Mouse (Mus musculus) kidney, postnatal 25 days (tissue): Measurements from ENCODE around the gene Nudt16l1.

Source experiments
- DNase-seq, 2 experiments: peaks; one replicate each; pipeline ENCODE4 v3.0.0; 2021; ENCODE audit warnings: mixed read lengths in 2 of 2

Nudt16l1 gene

DNA sequence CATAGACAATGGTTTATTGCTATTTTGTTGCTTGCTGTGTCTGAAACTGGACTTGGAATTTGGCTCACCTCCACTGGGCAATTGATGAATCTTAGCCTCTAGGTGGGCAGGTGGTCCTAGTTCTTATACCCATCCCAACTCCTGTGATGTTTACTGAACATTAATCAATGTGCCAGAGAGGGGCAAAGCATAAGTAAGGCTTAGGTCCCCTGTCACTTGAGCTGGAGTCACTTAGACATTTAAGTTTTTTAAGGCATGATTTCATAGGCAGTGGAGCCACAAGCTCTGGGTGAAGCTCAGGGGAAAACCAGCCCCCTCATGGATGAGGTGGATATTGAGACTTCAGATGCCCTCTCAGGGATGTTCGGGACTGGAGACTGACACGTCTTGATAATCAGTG is at the start of gene Nudt16l1:
Nudt16l1 (plus strand) TSS at position 301 of the 400 bp plus-strand sequence.
- DNase-seq: no peak

DNA sequence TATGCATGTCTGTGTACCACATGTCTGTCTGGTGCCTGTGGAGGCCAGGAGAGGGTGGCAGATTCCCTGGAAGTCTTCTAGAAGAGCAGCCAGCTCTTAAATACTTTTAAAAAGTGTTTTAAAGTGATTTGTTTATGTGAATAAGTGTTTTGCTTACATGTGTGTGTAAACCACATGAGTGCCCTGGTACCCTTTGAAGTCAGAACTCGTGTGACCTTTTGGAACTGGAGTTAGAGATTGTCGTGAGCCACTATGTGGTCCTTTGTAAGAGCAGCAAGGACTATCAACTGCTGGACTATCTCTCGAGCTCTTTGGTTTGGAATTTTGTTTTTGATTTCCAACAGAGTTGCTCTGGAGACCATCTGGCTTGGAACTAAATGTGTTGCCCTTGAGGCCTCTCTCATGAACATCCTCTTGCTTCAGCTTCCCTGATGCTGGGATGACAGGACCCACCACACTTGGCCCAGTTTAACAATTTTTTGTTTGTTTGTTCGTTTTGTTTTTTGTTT is 48.3 kb upstream of the Nudt16l1 start:
- no peak for DNase-seq

DNA sequence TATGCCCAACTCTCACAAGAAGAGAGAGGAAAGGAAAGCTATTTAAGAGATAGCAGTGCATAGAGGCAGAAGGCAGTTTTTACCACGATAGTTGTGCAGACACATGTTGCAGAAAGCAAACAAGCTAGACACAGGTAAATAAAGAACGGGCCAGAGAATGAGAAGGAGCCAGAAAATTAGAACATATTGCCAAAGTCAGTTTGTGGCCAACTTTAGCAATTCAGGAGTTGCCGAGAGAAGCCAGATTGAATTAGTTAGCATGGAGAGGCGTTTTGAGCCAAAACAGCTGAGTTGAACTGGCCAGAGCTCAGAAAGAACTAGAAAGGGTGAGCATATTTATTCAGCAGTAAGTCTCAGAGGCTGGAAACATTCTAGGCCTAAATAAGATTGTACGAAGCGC is 46.4 kb upstream of the Nudt16l1 start:
- no peak for DNase-seq

DNA sequence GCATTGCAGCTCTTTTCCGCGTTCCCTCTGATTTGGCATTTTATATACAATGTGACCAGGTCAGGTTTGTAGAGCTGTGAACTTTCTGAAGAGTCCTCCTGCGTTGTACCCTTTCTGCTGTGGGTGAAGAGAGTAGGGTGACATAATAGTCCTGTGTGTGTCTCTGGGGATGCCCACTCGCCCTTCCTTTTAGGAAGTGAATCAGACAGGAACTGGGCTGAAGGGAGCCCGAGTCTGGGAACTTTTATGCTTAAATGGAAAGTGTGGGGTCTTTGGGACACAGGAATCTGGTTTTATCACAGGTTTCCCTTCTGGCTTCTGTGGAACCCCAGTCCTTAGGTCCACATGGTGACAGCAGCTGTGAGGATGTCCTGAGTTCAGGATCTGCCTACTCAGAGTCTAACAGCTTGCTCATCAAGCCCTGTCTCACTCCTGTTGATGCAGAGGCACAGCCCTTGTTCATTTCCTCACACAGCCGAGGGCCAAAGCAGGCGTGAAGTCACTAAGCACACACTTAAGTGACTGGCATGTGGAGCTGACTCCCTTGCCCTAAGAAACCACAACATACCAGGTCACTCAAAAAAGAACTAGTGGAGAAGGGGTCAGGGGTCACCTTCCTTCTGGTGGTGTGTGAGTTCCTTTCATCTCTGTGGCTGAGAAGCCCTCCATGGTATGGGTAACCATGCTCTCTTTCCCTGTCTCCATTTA is 44.2 kb upstream of the Nudt16l1 start:
- peak in 1 of 2 experiments; percentile 43 for DNase-seq

DNA sequence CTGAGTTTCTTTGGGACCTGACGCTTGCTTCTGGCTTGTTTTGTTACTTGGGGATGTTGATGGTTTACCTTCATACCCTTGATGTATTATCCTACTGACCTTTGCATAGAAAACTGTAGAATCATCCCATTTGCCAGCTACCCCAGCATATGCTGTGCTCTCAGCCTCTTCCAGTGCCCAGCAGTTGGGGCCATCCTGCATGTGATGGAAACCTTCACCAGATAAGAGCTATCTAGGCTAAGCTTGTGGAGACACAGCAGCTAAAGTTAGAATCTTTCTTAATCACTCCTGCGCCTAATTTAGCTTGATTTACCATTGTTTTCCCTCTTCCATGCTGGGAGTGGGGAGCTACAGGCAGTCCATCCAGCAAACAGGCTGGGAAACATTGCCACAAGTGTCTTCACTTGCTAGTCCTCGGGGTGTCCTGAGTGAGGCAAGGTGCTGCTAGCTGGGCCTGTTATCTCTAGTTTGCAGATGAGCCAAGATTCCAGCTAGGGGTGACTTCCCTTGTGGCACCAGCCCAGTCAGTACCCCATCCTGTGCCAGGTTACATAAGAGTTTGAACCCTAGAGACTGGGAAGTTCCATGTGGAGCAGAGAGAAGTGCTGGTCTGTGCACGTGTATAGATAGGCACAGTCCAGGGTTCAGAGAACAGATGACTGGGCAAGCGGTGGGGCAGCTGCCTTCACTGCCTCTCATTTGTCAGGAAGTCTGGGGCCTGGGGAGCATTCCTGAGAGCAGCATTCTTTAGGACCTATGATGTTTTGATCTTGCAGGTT is 42.1 kb upstream of the Nudt16l1 start:
- DNase-seq: peak; percentile 71 to 92

DNA sequence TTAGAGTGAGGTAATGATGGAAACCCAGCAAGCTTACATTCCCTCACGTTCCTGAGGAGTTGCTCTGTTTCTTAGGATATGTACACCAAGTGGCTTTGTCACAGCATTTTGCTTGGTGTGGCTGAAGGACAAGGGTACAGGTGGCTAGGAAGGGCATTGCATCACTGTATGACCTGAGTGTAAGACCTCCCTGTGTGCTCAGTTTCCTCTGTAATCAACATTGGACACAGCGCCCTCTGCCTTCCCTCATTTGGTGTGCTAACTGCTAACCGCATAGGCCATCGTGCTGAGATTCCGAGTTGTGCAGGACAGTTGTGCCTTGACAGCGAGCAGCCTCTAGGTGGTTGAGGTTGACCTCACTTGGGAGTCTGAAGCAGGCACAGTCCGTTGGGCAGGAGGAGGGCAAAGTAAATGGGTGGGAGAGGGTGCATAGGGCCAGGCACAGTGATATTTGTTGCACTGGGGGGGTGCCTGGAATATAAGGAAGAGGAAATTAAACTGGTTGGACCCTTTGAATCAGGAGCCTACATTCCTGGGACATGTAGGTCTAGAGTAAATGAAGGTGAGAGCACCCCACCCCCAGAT is 41.3 kb upstream of the Nudt16l1 start:
- DNase-seq: peak in 1 of 2 experiments; percentile 37

DNA sequence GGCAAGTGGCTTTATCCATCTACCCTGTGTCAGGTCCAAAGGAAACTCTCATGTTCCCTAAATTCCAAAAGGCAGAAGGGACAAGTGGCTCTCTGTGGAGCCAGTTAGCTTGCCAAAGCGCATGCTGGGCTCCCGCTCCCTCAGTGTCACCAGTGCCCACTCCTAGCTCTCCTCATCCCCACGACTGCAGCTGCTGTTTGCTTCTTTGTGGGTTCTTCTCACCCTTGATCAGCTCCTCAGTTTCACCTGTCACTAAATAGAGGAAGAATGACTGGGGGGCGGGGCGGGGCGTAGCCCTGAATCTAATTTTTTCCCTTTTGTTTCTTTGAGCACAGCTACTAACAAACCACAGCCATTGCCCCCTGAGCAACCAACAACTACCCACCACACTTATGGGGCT is 39.7 kb upstream of the Nudt16l1 start:
- no peak for DNase-seq

DNA sequence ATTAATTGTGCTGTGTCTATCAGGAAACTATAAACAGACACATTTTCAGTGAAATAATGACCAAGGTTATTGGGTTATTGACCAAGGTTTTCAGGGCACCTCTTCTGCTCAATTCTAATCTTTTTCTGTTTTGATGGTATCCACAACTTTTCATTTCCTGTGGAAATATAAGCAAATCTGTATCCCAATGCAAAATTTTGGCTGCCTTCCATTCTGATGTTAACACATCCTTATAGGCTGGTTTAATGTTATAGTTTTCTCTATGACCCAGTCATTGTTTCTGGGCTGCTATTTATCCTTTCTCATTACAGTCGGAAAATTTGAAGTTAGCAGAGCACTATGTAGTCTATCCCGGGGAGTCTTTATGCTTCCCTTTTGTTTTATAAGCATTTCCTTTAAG is 38.9 kb upstream of the Nudt16l1 start:
- no peak for DNase-seq

DNA sequence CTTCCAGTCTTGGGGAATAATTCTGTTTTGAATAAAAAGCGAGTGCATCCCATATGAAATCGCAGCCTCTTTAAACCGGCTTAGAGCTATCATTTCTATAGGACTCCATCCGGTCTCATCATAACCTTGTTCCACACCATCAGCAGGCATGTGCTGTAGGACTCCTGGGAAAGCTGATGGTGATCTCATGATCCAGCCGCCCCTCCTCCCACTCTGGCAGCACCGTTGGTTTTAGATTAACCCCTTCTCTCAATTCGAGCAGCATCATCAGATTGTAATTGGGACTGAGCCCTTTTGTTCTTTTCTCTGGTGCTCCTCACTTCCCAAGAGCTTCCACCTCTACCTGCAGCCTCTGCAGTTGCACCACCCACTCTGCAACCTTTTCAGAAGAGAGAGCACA is 37.4 kb upstream of the Nudt16l1 start:
- DNase-seq: peak; percentile 78 to 81

DNA sequence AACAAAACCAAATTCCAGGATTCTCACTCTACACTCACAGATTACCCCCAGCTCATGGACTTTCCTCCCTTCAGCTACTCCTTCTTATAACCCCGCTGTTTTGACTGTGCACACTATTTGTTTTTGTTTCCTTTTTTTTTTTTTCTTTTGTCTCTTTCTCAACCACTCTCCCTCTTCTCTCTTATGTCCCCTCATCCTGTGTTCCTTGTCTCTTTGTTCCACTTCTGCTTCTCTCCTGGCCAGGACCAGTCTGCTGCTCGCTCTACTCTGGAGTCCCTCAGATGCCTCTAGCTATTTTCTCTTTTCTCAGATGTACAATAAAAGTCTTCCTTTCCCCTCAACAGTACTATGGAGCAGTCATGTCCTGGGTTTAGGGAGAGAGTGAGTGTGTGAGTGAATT is 36.2 kb upstream of the Nudt16l1 start:
- no peak for DNase-seq

DNA sequence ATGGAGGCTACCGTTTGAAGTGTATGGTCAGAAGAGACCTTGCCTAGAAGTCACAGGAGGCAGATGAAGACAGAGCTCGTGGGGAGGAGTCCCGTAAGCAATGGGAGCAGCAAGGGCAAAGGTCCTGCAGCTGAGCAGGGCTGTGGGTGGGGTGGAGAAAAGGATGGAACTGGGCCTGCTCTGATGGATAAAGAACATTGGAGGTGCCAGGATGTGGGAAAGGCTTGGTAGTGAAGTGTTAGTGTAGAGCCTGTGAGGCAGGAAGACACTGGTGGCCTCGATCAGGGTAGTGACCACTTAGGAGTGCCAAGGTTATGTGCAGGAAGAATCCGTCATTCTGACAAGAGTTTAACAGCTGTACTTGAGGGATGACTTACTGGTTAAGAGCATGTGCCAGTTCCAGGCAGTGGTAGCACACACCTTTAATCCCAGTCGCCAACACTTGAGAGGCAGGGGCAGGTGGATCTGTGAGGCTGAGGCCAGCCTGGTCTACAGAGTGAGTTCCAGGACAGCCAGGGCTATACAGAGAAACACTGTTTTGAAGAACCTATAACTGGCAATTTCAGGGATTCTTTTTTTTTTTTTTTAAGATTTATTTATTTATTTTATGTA is 35.0 kb upstream of the Nudt16l1 start:
- peak; percentile 46 to 78 for DNase-seq

DNA sequence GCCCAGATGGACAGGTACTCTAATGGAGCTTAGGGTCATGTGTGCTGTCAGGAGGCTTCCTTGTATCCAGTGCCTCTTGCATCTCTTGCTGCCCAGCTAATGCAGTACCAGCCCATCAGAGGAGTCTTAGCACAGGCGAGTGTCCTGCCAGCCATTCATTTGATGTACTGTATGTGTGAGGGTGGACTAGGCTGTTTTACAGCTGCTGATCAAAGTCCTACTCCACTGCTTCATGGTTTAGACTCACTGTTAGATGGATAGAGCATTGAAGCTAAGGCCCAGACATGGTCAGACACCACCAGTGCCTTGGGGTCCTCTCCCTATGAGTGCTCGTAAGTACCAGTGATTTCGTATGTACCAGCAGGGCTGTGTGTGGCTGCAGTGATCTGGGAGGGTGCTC is 33.7 kb upstream of the Nudt16l1 start:
- DNase-seq: no peak

DNA sequence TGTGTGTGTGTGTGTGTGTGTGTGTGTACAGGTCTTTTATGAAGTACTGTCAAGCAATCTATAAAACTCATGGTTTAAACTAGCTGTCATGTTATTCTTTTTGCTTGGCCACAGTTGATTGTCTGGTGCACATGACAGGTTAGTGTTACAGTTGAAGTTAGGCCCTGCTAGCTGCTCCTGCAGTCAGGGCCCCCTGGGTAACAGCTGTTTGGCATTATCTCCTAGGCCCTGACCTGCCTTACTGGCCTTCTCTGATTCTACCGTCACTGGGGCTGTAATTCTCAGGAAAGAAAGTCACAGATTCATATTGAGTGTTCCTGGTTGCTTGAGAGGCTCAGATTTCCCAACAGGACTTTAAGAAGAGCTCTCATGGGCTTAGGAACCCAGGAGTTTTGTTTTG is 33.0 kb upstream of the Nudt16l1 start:
- no peak for DNase-seq

DNA sequence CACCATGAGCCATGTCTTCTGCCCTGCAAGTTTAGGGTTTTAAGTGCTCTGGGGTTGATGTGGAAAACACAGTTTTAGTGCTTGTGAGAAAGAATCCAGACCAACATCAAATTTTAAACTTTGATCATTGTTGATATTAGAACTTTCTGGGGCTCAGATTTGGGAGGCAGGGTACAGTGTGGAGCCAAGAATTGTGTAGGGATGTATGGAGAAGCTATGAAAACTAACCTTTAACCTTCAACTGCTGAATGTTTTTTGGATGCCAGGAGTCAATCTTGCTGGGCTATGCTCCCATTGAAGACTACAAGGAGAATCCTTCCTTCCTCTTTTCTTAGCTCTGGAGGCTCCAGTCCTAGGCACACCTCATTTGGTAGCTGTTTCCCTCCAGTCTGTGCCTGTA is 32.0 kb upstream of the Nudt16l1 start:
- DNase-seq: no peak

DNA sequence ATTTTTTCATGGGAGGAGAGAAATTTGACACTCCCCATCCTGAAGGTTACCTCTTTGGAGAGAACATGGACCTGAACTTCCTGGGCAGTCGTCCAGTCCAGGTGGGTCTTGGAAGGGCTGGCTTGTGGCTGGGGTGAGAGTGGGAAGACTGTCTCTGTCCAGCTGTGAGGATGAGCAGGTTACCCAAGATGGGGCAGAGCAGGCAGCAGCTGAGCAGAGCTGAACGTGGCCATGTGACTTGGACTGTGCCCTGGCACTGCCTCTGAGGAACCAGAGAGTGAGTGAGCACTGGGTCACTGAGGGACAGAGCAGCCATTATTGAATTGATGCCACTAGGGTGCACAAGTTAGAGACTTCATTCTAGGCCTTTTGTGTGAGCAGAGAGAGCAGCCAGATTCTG is 31.2 kb upstream of the Nudt16l1 start:
- DNase-seq: peak; percentile 43 to 78

DNA sequence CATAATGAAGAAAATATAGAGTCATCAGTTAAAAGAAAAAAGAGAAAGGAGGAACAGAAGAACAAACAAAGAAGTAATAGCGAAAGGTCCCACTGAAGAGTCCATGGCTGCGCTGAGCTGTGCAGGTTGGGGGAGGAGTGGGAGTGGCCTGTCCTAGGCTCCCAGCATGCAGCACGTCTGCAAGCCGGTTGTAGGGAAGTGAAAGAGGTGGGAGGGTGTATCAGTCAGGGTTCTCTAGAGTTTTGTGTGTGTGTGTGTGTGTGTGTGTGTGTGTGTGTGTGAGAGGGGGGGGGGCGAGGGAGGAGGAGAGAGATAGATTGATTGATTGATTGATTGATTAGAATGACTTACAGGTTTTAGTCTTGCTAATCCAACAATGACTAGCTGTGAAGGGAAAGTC is 30.6 kb upstream of the Nudt16l1 start:
- no peak for DNase-seq

DNA sequence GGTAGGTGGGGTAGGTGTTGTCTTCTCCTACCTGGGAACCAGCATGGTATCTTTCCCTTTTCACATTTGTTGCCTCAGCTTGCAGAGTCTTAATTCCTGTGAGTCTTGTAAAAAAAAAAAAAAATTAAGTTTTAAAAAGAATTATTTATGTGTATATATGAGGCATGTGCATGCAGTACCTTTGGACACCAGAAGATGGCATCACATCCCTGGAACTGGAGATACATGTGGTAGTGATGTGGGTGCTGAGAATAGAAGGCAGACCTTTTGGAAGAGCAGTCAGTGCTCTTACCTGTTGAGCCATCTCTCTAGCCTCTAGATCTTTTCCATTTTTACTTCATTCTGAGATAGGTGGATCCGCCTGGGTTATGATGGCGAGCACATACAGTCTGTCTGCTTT is 28.8 kb upstream of the Nudt16l1 start:
- peak in 1 of 2 experiments; percentile 58 for DNase-seq

DNA sequence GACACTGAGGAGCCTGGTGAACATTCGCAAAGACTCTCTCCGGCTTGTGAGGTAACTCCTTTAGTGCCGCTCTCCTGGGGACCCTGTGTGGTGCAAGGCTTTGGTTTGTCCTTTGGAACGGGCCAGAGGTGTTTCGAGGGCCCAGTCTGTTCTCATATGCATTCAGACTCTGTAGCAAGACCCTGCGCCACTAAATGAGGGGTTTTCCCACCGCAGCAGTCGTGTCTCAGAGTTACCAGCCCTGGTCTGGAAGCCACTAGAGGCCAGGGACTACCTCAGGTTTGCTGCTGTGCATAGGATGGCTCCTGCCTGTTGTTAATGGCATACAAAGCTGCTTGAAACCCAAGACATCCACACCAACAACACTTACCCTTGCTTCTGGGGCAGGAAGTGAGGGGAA is 27.8 kb upstream of the Nudt16l1 start:
- DNase-seq: no peak

DNA sequence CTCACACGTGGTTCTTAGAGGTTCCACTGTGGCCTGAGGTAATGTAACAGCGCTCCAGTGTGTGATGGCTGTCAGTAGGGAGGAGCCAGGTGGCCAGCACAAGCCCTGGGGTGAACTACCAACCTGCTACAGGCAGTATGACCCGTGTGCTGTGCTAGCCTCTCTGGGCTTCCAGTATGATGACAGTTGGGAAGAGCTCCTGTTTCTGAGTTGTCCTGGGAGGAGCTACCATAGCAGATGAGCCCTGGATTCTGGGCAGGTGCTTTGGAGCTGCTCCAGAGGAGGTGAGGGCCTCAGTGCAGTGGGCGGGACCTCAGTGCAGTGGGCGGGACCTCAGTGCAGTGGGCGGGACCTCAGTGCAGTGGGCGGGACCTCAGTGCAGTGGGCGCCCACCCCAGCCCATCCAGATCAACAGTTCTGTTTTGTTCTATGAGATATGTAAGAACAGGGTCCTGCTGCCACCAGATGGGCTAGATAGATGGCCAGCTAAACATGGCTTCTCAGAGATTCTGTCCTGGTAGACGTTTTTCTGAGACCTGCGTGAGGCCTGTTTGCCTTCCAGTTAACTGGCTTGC is 26.4 kb upstream of the Nudt16l1 start:
- peak in 1 of 2 experiments; percentile 58 for DNase-seq

DNA sequence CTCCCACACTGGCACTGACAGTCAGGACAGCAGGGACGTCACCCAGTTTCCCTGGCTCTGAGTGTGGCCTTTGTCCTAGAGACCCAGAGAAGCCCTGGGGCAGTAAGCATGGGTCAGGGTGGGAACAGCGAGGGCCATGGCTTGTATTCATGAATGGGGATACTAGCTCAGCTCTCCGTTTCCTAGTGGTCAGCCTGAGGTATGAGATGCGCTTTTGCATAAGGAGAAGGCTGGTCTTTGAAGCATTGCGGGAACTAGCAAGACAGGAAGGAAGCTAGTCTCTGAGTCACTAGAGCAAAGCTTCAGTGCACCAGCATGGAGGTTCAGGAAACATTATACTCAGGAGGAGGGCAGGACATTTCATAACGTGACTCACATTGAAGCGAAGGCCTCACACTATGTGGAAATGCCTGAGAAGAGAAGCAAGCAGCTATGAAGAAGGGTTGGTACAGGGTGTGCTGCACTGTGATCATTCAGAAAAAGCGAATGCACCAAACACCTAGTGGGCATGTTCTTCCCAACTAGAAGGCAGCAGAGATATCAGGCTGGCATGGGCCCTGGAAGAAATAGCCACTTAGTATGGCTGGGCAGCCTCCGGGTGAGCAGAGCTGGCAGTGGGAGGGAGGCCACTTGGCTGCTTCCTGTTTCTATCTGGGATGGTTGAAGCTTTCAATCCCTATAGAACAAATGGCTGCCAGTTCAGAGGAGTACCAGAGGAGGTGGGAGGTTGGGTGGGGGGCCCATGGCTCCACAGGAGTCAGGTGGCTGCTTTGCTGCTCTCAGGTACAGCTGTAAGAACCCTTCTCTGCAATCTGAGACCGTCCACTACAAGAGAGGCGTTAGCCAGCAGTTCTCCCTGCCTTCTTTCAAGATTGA is 25.4 kb upstream of the Nudt16l1 start:
- DNase-seq: no peak

DNA sequence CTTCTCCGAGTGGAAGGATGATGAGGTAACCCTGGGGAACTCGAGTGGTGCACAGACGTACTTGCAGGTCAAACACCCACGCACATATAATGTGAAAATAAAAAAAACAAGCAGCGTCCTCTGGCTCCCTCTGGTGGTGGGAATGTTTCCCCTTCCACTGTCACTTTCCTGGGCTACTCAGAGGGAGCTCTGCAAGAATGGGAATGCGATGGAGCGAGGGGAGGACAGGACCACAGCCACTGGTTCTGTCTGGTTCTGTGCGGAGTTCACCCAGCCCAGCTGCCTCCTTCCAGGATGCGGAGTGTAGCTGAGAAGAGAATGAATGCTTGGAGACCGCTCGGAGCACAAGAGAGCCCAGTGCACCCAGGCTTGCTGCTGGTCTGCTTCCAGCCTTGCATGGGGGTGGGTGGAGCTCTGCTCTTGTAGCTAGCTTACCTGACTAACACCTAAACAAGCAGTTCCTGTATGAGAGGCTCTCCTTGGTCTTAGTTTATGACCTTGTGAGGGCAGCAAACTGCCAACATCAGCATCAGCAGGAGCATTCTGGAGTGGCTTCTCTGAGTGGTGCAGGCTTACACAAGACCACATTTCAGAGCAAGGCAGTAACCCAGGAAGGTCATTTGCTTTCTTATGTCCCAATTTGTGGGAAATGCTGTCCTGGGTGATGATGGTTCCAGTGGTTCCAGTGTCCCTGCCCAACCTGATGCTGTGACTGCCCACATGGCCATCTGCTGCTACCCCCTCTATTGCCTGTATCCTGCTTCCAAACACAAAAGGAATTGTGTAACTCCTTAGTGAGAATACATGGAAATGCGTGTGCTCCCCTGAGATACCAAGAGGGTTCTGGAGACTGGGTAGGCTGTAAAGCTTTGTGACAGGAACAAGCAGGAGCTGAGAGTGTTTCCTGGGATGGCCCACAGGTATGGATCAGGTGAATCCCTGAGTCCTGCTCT is 24.5 kb upstream of the Nudt16l1 start:
- peak; percentile 85 to 95 for DNase-seq
